Mouse (Mus musculus): ENCODE data around the gene Madd.

Madd gene

DNA sequence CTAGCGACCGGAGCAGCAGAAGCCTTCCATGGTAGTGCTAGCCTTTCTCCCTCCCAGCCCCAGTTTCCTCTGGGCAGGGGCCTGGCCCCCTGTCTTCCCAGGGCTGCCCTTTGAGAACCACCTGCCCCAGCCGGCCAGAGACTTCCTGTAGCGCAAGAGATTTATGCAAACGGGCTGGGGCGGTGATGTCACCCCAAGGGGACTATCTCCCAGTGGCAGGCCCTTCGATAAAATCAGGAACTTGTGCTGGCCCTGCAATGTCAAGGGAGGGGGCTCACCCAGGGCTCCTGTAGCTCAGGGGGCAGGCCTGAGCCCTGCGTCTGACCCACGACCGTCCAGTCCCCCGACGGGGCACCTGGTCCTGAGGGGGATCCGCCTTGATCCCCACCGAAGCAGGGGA lies 87.1 kb downstream of the Madd start:
- no peak for DNase-seq (ENCODE audit: low spot score in 2 of 2)

DNA sequence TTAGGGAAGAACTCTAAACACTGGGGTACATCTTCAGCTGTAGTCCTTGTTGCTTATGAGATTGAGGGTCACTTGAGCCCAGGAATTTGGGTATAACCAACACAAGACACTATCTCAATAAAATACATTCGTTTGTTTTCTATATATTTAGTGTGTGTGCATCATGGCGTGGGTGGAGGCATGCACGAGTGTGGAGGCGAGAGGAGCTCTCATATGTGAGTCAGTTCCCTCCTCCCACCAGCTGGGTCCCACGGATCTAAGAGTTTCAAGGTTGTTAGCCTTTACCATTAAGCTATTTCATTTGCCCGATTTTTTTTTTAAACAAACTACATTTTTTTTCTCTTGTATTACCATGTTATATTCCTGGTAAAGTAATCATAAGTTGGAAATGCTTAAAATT lies 92.8 kb downstream of the Madd start:
- no peak for DNase-seq (ENCODE audit: low spot score in 2 of 2)

DNA sequence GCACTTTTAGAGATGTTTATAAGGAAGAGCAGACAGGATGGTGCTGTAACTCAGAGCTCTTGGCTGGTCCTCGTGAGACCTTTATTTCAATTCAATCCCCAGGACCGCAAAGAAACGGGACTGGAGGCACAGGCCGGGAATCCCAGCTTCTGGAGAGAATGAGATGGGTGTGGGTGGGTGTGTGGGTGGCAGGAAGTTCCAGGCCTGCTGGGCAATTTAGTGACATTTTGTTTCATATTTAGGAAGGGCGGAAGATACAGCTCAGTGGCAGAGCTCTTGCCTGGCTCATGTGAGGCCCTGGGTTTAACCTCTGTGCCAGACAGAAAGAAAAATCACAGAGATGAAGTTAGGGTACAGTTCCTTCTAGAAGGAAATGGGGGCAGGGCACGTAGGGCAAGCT lies 93.4 kb downstream of the Madd start:
- no peak for DNase-seq (ENCODE audit: low spot score in 2 of 2)

DNA sequence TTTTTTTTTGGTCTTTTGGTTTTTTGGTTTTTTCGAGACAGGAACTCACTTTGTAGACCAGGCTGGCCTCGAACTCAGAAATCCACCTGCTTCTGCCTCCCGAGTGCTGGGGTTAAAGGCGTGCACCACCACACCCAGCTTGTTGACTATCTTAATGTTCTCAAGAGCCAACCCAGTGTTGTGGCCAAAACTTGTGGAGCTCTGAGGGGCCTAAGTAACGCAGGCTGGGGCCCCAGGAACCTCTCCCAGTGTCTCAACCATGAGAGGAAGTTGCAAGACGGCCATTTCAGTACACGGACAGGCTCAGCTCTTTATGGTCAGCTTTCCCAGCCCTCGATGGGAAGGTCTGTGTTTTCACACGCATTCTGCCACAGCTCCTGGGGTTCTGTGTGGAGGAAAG lies 94.7 kb downstream of the Madd start:
- DNase-seq (ENCODE audit: low spot score in 2 of 2) = no peak

DNA sequence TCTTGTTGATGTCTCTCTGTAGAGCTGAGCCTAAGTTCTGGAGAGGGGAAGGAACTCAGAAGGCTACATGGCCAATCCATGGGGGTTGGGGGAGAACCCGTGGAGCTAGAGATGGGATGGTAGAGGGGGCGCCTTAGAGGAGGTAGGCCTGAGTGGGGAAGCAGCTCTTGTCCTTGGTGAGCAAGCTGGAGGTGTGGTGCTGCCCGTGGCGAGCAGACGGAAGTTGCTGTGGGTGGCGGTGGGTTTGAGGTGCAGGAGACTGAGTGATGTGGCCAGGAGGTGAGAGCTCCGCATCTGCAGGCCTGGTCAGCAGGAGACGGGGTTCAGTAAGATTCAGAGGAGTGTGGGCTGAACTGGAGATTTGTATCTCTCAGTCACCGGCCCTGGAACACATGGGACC lies 96.2 kb downstream of the Madd start:
- no peak for DNase-seq (ENCODE audit: low spot score in 2 of 2)
